Mouse (Mus musculus) midbrain, embryonic 14.5 days (tissue): Measurements from ENCODE around the gene Ttc25. TPM values are rescaled to one million over a fixed set of nuclear protein-coding genes. Genes with fewer than 3 reads are reported as not detected.
"Not testable (repeated sequence)": the region's sequence is repeated elsewhere in the genome, so short reads cannot be mapped to it uniquely, and the experiment has no call there.

ENCODE experiments used
- ATAC-seq: fragments of 200-750 bp; cut with Nextera tagmentation; 2 replicates; pipeline ENCODE4 v1.8.0; 2017; ENCODE audit warnings: moderate number of reproducible peaks, moderate library complexity; ENCODE audit not compliant: low FRiP score, low TSS enrichment
- DNase-seq: peaks from one replicate; pipeline ENCODE4 v3.0.0-alpha.2; 2015
- H3K27ac ChIP-seq: fragments of 300-500 bp; sonication (generic); replicated peaks from 2 replicates; pipeline ENCODE4 v1.5.1; 2014; ENCODE audit warnings: mild to moderate bottlenecking, low read depth, low read length, moderate library complexity
- H3K27me3 ChIP-seq: fragments of 300-500 bp; sonication (generic); 2 replicates; pipeline ENCODE4 v1.6.1; 2014; ENCODE audit warnings: low read length, control low read depth, mixed read lengths; ENCODE audit not compliant: control insufficient read depth, insufficient read depth
- H3K36me3 ChIP-seq: fragments of 300-500 bp; sonication (generic); 2 replicates; pipeline ENCODE4 v1.6.1; 2014; ENCODE audit warnings: low read length, control low read depth; ENCODE audit not compliant: control insufficient read depth, insufficient read depth
- H3K4me1 ChIP-seq: fragments of 300-500 bp; sonication (generic); 2 replicates; pipeline ENCODE4 v1.6.1; 2014; ENCODE audit warnings: mild to moderate bottlenecking, antibody characterized with exemption, low read length, control low read depth; ENCODE audit not compliant: control insufficient read depth, insufficient read depth
- H3K4me2 ChIP-seq: fragments of 300-500 bp; sonication (generic); 2 replicates; pipeline ENCODE4 v1.6.1; 2014; ENCODE audit warnings: mild to moderate bottlenecking, low read length, moderate library complexity
- H3K4me3 ChIP-seq: fragments of 300-500 bp; sonication (generic); replicated peaks from 2 replicates; pipeline ENCODE4 v1.5.1; 2014; ENCODE audit warnings: low read depth, low read length
- H3K9ac ChIP-seq: fragments of 300-500 bp; sonication (generic); replicated peaks from 2 replicates; pipeline ENCODE4 v1.6.1; 2014; ENCODE audit warnings: mild to moderate bottlenecking, low read length, moderate library complexity
- H3K9me3 ChIP-seq: fragments of 300-500 bp; sonication (generic); 2 replicates; pipeline ENCODE4 v1.6.1; 2016; ENCODE audit warnings: low read length, control low read depth, mixed read lengths; ENCODE audit not compliant: control insufficient read depth
- WGBS: fragments of 180-500 bp; shearing (Covaris S2); extraction: QIAGEN DNeasy Blood & Tissue Kit; methylation state at CpG from one replicate; pipeline ENCODE4 v1.1.7; 2014; 5-methylcytosine and 5-hydroxymethylcytosine counted together
- polyA plus RNA-seq: library from polyadenylated mRNA; unstranded; fragments of >200 nt; fragmentation: Nextera tagmentation; extraction: Ambion mirVana; gene quantifications from 2 replicates; pipeline ENCODE4 v1.2.1, GENCODE M21; 2014

Gene Ttc25
- polyA plus RNA-seq, 1 experiment from 2014 or later: 1.9 TPM

- Histone ChIP-seq H3K36me3 (peaks cover 30% of the 10 kb centered on the region), H3K27ac (peak overlapping the region; percentile 91; the same call in 1 of the 2 replicates), H3K4me1 (peaks cover 25% of the 10 kb centered on the region), H3K9ac (peak overlapping the region; percentile 79), H3K9me3 (no peaks in the 10 kb centered on the region), H3K4me3 (peak overlapping the region; percentile 90), H3K27me3 (no peaks in the 10 kb centered on the region), H3K4me2 (peak overlapping the region; percentile 96)
- WGBS: 3% methylated on average over 15 of the region's 15 CpGs
- DNase-seq (peak; percentile 37), ATAC-seq (no peak)
Observed at GRCm38 (mm10) chr11:100526052-100526816, 19.2 kb upstream of the Ttc25 start.

GRCm38 (mm10) chr11:100527066-100527457 lies 18.3 kb upstream of the Ttc25 start:
- WGBS: under 1% methylated on average over 26 of the region's 26 CpGs
- DNase-seq: peak; percentile 80
- peaks cover 25% of the 10 kb centered on the region for H3K4me1 ChIP-seq
- H3K36me3 ChIP-seq: peaks cover 22% of the 10 kb centered on the region
- ATAC-seq: peak; percentile 58
- no peaks in the 10 kb centered on the region for H3K27me3 ChIP-seq
- peak overlapping the region; percentile 91 for H3K27ac ChIP-seq
- H3K4me3 ChIP-seq: peak overlapping the region; percentile 90
- H3K9ac ChIP-seq: peak overlapping the region; percentile 79
- H3K4me2 ChIP-seq: peak overlapping the region; percentile 96
- no peaks in the 10 kb centered on the region for H3K9me3 ChIP-seq

GRCm38 (mm10) chr11:100527458-100528374 lies 17.7 kb upstream of the Ttc25 start, which contains the start of gene Acly:
Gene Acly, minus strand, starts transcription at chr11:100528000.
- Histone ChIP-seq H3K4me1 (peaks cover 25% of the 10 kb centered on the region), H3K9me3 (no peaks in the 10 kb centered on the region), H3K9ac (peak within 1 kb of the TSS; percentile 79), H3K4me3 (peak within 1 kb of the TSS; percentile 90), H3K27ac (peak within 1 kb of the TSS; percentile 91), H3K4me2 (peak within 1 kb of the TSS; percentile 96), H3K36me3 (peaks cover 15% of the 10 kb centered on the region), H3K27me3 (no peaks in the 10 kb centered on the region)
- ATAC-seq: peak; percentile 99
- DNase-seq: peak; percentile 100
- WGBS: under 1% methylated on average over 54 of the region's 54 CpGs

GRCm38 (mm10) chr11:100528375-100529165 lies 16.8 kb upstream of the Ttc25 start:
- Histone ChIP-seq H3K4me3 (peak overlapping the region; percentile 90), H3K4me1 (peaks cover 25% of the 10 kb centered on the region), H3K27me3 (no peaks in the 10 kb centered on the region), H3K36me3 (peaks cover 7% of the 10 kb centered on the region), H3K4me2 (peak overlapping the region; percentile 96), H3K27ac (peak overlapping the region; percentile 87), H3K9me3 (no peaks in the 10 kb centered on the region), H3K9ac (peak overlapping the region; percentile 62)
- 24% methylated on average over 19 of the region's 19 CpGs for WGBS
- ATAC-seq (no peak), DNase-seq (no peak)

- Histone ChIP-seq H3K4me3 (no peak overlapping the region), H3K4me1 (no peaks in the 10 kb centered on the region), H3K9ac (no peak overlapping the region), H3K27ac (no peak overlapping the region), H3K9me3 (no peaks in the 10 kb centered on the region), H3K36me3 (no peaks in the 10 kb centered on the region), H3K4me2 (no peak overlapping the region), H3K27me3 (no peaks in the 10 kb centered on the region)
- WGBS: 23% methylated on average over 6 of the region's 6 CpGs
- no peak for ATAC-seq
- no peak for DNase-seq
Observed at GRCm38 (mm10) chr11:100533871-100534270, 11.5 kb upstream of the Ttc25 start.

GRCm38 (mm10) chr11:100534411-100534810 lies 11.0 kb upstream of the Ttc25 start:
- WGBS: 73% methylated on average over 2 of the region's 2 CpGs
- not testable (repeated sequence) for H3K4me1 ChIP-seq, H3K27me3 ChIP-seq, H3K4me2 ChIP-seq, H3K9me3 ChIP-seq, H3K9ac ChIP-seq, DNase-seq, ATAC-seq, H3K4me3 ChIP-seq, H3K36me3 ChIP-seq, H3K27ac ChIP-seq

- DNase-seq, H3K27ac ChIP-seq, H3K4me2 ChIP-seq, H3K36me3 ChIP-seq, H3K9me3 ChIP-seq, ATAC-seq, H3K4me1 ChIP-seq, H3K4me3 ChIP-seq, H3K9ac ChIP-seq, H3K27me3 ChIP-seq: not testable (repeated sequence)
- 83% methylated on average over 6 of the region's 6 CpGs for WGBS
Observed at GRCm38 (mm10) chr11:100534821-100535220, 10.6 kb upstream of the Ttc25 start.

GRCm38 (mm10) chr11:100535996-100536395 lies 9.4 kb upstream of the Ttc25 start:
- no peak for ATAC-seq
- H3K9ac ChIP-seq: no peak overlapping the region
- no peak for DNase-seq
- H3K27ac ChIP-seq: no peak overlapping the region
- WGBS: 79% methylated on average over 1 of the region's 1 CpGs
- H3K4me1 ChIP-seq: no peaks in the 10 kb centered on the region
- no peaks in the 10 kb centered on the region for H3K9me3 ChIP-seq
- H3K4me2 ChIP-seq: no peak overlapping the region
- no peaks in the 10 kb centered on the region for H3K27me3 ChIP-seq
- no peak overlapping the region for H3K4me3 ChIP-seq
- H3K36me3 ChIP-seq: no peaks in the 10 kb centered on the region
